Comparison of ENCODE assay signal across 10 mouse cellular contexts in the genomic region with DNA sequence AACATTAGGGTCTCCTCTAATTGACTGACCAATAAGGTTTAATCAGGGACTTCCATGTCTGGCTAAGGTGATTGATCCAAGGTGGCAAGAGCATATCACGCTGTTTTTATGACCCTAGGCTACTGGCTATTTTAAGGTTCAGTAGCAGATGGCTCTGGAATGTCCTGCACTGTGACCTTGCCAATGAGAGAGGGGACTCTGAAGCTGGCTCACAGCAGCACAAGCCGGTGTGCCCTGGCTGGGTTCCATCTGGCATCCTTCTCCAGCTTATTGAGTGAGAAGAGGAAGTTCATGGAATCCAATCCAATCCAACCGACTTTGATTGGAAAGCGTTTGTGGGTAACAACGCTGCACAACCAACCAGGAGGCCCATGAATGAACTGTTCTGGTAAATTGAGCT. TPM values are rescaled to one million over a fixed set of nuclear protein-coding genes. Genes with fewer than 3 reads are reported as not detected.
DNase-seq lines count a peak whose midpoint lies in the region; ATAC-seq and TF ChIP-seq lines count a peak whose summit lies in the region.
"Had no signal": no experiment of that assay in that cellular context is flagged by ENCODE, and none has a peak within 500 bp of the region (broad histone marks: within the 10 kb centered on the region; RNA-seq: fewer than 3 reads in every experiment).

No protein-coding gene starts in this region.

- H3K4me1 ChIP-seq in hindbrain, postnatal 0 days (ENCODE audit: insufficient read depth, low read length): peaks cover 8% of the 10 kb centered on the region; the same call in 1 of the 2 replicates
- H3K4me1 ChIP-seq in hindbrain, embryonic 12.5 days: 0 out of 2 replicates have a peak, but pooled peaks cover 5% of the 10 kb centered on the region
- H3K4me1 ChIP-seq in brown adipose tissue, adult 24 weeks (ENCODE audit: control insufficient read depth, insufficient read depth, insufficient read length, low read length): no peaks in the 10 kb centered on the region
- peaks cover 11% of the 10 kb centered on the region; the same call in 1 of the 2 replicates for H3K4me1 ChIP-seq in heart, postnatal 0 days (ENCODE audit: control insufficient read depth, insufficient read depth)

- no peaks in the 10 kb centered on the region for H3K9me3 ChIP-seq in hindbrain, postnatal 0 days (ENCODE audit: low read length)
- no peaks in the 10 kb centered on the region for H3K9me3 ChIP-seq in hindbrain, embryonic 12.5 days (replicated peaks)
- H3K9me3 ChIP-seq in heart, postnatal 0 days (replicated peaks; ENCODE audit: control insufficient read depth, low read length): no peaks in the 10 kb centered on the region
- H3K9me3 ChIP-seq: midbrain, embryonic 15.5 days had no signal

- no peak overlapping the region for H3K4me2 ChIP-seq in hindbrain, postnatal 0 days (ENCODE audit: low read depth, low read length)
- H3K4me2 ChIP-seq in hindbrain, embryonic 12.5 days (replicated peaks): no peak overlapping the region
- no peak overlapping the region for H3K4me2 ChIP-seq in heart, postnatal 0 days (ENCODE audit: low read depth, low read length)
- H3K4me2 ChIP-seq: midbrain, embryonic 15.5 days had no signal

- peak; percentile 38; the same call in 1 of the 2 replicates for ATAC-seq in hindbrain, postnatal 0 days
- ATAC-seq in hindbrain, embryonic 12.5 days (ENCODE audit: low FRiP score): no peak
- peak; percentile 98 for ATAC-seq in heart, postnatal 0 days (ENCODE audit: insufficient read depth, low read depth)
- no peak for ATAC-seq in megakaryocyte-erythroid progenitor cell, adult 5-6 weeks (replicated peaks; ENCODE audit: low FRiP score, low TSS enrichment, poor library complexity, severe bottlenecking)
- ATAC-seq: midbrain, embryonic 15.5 days had no signal

- TF ChIP-seq CTCF in hindbrain, postnatal 0 days (IDR thresholded peaks at IDR 0.05; ENCODE audit: low read depth): no peak
- TF ChIP-seq CTCF in heart, postnatal 0 days (IDR thresholded peaks at IDR 0.05; ENCODE audit: low read depth): no peak

- TF ChIP-seq EP300 in heart, postnatal 0 days (IDR thresholded peaks at IDR 0.05; ENCODE audit: low read depth): no peak

- H3K36me3 ChIP-seq in hindbrain, postnatal 0 days (ENCODE audit: insufficient read depth, low read length): no peaks in the 10 kb centered on the region
- no peaks in the 10 kb centered on the region for H3K36me3 ChIP-seq in hindbrain, embryonic 12.5 days
- H3K36me3 ChIP-seq in heart, postnatal 0 days (replicated peaks; ENCODE audit: control insufficient read depth, insufficient read depth, low read length): no peaks in the 10 kb centered on the region
- H3K36me3 ChIP-seq: midbrain, embryonic 15.5 days had no signal

- 39% methylated on average over 5 of the region's 5 CpGs for WGBS in hindbrain, postnatal 0 days
- 85% methylated on average over 5 of the region's 5 CpGs for WGBS in hindbrain, embryonic 12.5 days
- WGBS in heart, postnatal 0 days: 18% methylated on average over 5 of the region's 5 CpGs

- no peak overlapping the region for H3K4me3 ChIP-seq in hindbrain, postnatal 0 days (ENCODE audit: low read length)
- H3K4me3 ChIP-seq in hindbrain, embryonic 12.5 days: no peak overlapping the region
- no peak overlapping the region for H3K4me3 ChIP-seq in brown adipose tissue, adult 24 weeks (ENCODE audit: insufficient read depth, low read depth, low read length)
- H3K4me3 ChIP-seq in heart, postnatal 0 days (ENCODE audit: low read depth, low read length): no peak overlapping the region
- H3K4me3 ChIP-seq: midbrain, embryonic 15.5 days had no signal

- H3K9ac ChIP-seq in hindbrain, postnatal 0 days (replicated peaks; ENCODE audit: low read length): no peak overlapping the region
- no peak overlapping the region for H3K9ac ChIP-seq in hindbrain, embryonic 12.5 days
- H3K9ac ChIP-seq in heart, postnatal 0 days (replicated peaks; ENCODE audit: low read depth, low read length): no peak overlapping the region; the same call in 1 of the 2 replicates
- H3K9ac ChIP-seq: midbrain, embryonic 15.5 days had no signal

- DNase-seq in hindbrain, postnatal 0 days (ENCODE audit: low spot score): peak; percentile 72
- peak; percentile 59 for DNase-seq in gastrocnemius, adult 18-20 months (ENCODE audit: low spot score)
- DNase-seq in heart, postnatal 0 days (ENCODE audit: low spot score): peak; percentile 92
- no peak for DNase-seq in thymus, adult 18-20 months
- DNase-seq in layer of hippocampus, postnatal 36 days: no peak
- DNase-seq: lung, adult 2 months had no signal

- no peak overlapping the region for H3K27ac ChIP-seq in hindbrain, postnatal 0 days
- no peak overlapping the region for H3K27ac ChIP-seq in hindbrain, embryonic 12.5 days
- peak overlapping the region; percentile 51; the same call in 1 of the 2 replicates for H3K27ac ChIP-seq in brown adipose tissue, adult 24 weeks (replicated peaks; ENCODE audit: low read depth, low read length)
- H3K27ac ChIP-seq in heart, postnatal 0 days (ENCODE audit: low read depth): peak overlapping the region; percentile 74
- H3K27ac ChIP-seq: midbrain, embryonic 15.5 days had no signal

- no peaks in the 10 kb centered on the region for H3K27me3 ChIP-seq in hindbrain, postnatal 0 days (ENCODE audit: insufficient read depth, low read length)
- H3K27me3 ChIP-seq in hindbrain, embryonic 12.5 days: no peaks in the 10 kb centered on the region
- no peaks in the 10 kb centered on the region for H3K27me3 ChIP-seq in heart, postnatal 0 days (ENCODE audit: control insufficient read depth, insufficient read depth, low read length)
- H3K27me3 ChIP-seq: midbrain, embryonic 15.5 days had no signal

RNA-seq across cellular contexts. Expression of a gene that starts 45.3 kb away (rescaled TPM):
- 69.6 and 74.6 TPM in 2 replicates for total RNA-seq in hindbrain, postnatal 0 days (2014; rRNA removed)
- 26.5 and 30.5 TPM in 2 replicates for polyA plus RNA-seq in hindbrain, postnatal 0 days (2015; fragmentation: Nextera tagmentation; extraction: Ambion mirVana)
- 50.6 and 50.7 TPM in 2 replicates for polyA plus RNA-seq in hindbrain, embryonic 12.5 days (2016; fragmentation: Nextera tagmentation; extraction: Ambion mirVana)
- not detected in 2 replicates for polyA plus RNA-seq in brown adipose tissue, adult 24 weeks (2012; ENCODE audit: insufficient read depth, insufficient read length, missing spikeins)
- total RNA-seq in gastrocnemius, adult 18-20 months (2021): under 1 TPM; 0.26 to 0.32 TPM
- 0.04 and 0.08 TPM in 2 replicates for total RNA-seq in heart, postnatal 0 days (2014; rRNA removed; ENCODE audit: low replicate concordance)
- 0.11 and 0.22 TPM in 2 replicates for polyA plus RNA-seq in heart, postnatal 0 days (2015; fragmentation: Nextera tagmentation; extraction: Ambion mirVana)
- total RNA-seq in layer of hippocampus, postnatal 36 days (2021): 100 to 1,000 TPM; 174 to 193 TPM
- 0.02 TPM in 1 of 2 replicates, not detected in the other for total RNA-seq in megakaryocyte-erythroid progenitor cell, adult 5-6 weeks (2014; fragmentation: Nextera tagmentation)
- total RNA-seq in megakaryocyte-erythroid progenitor cell, adult 5-6 weeks (2017): not detected in 2 replicates

Comparison
In these comparisons a context has a peak if more than half of its experiments do, and no peak if none do; other contexts are left out.
1. ATAC-seq: peak in hindbrain, postnatal 0 days (single experiment) and heart, postnatal 0 days (single experiment); none in hindbrain, embryonic 12.5 days (single experiment) and megakaryocyte-erythroid progenitor cell, adult 5-6 weeks (single experiment).
2. DNase-seq: peak in hindbrain, postnatal 0 days (single experiment), gastrocnemius, adult 18-20 months (single experiment) and heart, postnatal 0 days (single experiment); none in thymus, adult 18-20 months (0 of 2) and layer of hippocampus, postnatal 36 days (0 of 2).
3. H3K27ac ChIP-seq: peak in brown adipose tissue, adult 24 weeks (single experiment) and heart, postnatal 0 days (single experiment); none in hindbrain, postnatal 0 days (single experiment) and hindbrain, embryonic 12.5 days (single experiment).
4. RNA of a gene that starts 45.3 kb away (total RNA-seq): 174 to 193 TPM in layer of hippocampus, postnatal 36 days and 69.6 to 74.6 TPM in hindbrain, postnatal 0 days; 0.26 to 0.32 TPM in gastrocnemius, adult 18-20 months, 0.04 to 0.08 TPM in heart, postnatal 0 days and 0.02 TPM in megakaryocyte-erythroid progenitor cell, adult 5-6 weeks; every median in the first group is over 10 times any median in the second.